Mouse (Mus musculus): ENCODE data around the gene Them5.

GRCm38 (mm10) chr3:94363291-94364153, 21.6 kb downstream of the Them5 start:
- TF ChIP-seq CTCF (IDR thresholded peaks at IDR 0.05; ENCODE audit: borderline replicate concordance, control insufficient read depth, extremely low read depth, insufficient read depth, low read length, poor library complexity) (no peak), POLR2A (IDR thresholded peaks at IDR 0.05; ENCODE audit: control insufficient read depth, extremely low read depth, insufficient read depth, low read length, poor library complexity) (no peak)
